9 mouse cellular contexts compared by ENCODE assay signal in genomic region chr14:55782361-55782960, GRCm38 (mm10). TPM values are rescaled to one million over a fixed set of nuclear protein-coding genes. Genes with fewer than 3 reads are reported as not detected.
DNase-seq lines count a peak whose midpoint lies in the region; ATAC-seq and TF ChIP-seq lines count a peak whose summit lies in the region.
"Had no signal": no experiment of that assay in that cellular context is flagged by ENCODE, and none has a peak within 500 bp of the region (broad histone marks: within the 10 kb centered on the region; RNA-seq: fewer than 3 reads in every experiment).

No protein-coding gene starts in this region.

- TF ChIP-seq CTCF in cerebellum, adult 2 months (IDR thresholded peaks at IDR 0.05; ENCODE audit: borderline replicate concordance, insufficient read depth, low read depth, low read length) = no peak

- H3K36me3 ChIP-seq in limb, embryonic 14.5 days (ENCODE audit: control insufficient read depth, insufficient read depth, low read length) = peaks cover 14% of the 10 kb centered on the region; the same call in 1 of the 2 replicates
- no peaks in the 10 kb centered on the region for H3K36me3 ChIP-seq in stomach, embryonic 14.5 days (ENCODE audit: control insufficient read depth, insufficient read depth, low read length)

- TF ChIP-seq POLR2A in cerebellum, adult 2 months (IDR thresholded peaks at IDR 0.05; ENCODE audit: borderline replicate concordance, insufficient read depth, low read length) = no peak
- no peak for TF ChIP-seq POLR2A in limb, embryonic 14.5 days (IDR thresholded peaks at IDR 0.05; ENCODE audit: borderline replicate concordance, extremely low read depth, insufficient read depth, insufficient read length)

- H3K9me3 ChIP-seq in limb, embryonic 14.5 days (ENCODE audit: control insufficient read depth, low read length) = no peaks in the 10 kb centered on the region
- H3K9me3 ChIP-seq in stomach, embryonic 14.5 days (ENCODE audit: control insufficient read depth, low read depth, low read length) = no peaks in the 10 kb centered on the region

- ATAC-seq in limb, embryonic 14.5 days (ENCODE audit: low FRiP score, low read depth) = no peak
- no peak for ATAC-seq in stomach, embryonic 14.5 days (ENCODE audit: insufficient number of reproducible peaks, insufficient read depth, low FRiP score, low read depth)
- no peak for ATAC-seq in megakaryocyte, adult 5-6 weeks (ENCODE audit: poor library complexity, severe bottlenecking)

- WGBS in cerebellum, adult 2 months = 62% methylated on average over 9 of the region's 9 CpGs
- WGBS in limb, embryonic 14.5 days = 37% methylated on average over 9 of the region's 9 CpGs
- 59% methylated on average over 9 of the region's 9 CpGs for WGBS in stomach, embryonic 14.5 days

- peak overlapping the region; percentile 45 for H3K9ac ChIP-seq in limb, embryonic 14.5 days (ENCODE audit: low read depth, low read length, severe bottlenecking)
- no peak overlapping the region for H3K9ac ChIP-seq in stomach, embryonic 14.5 days (replicated peaks; ENCODE audit: low read depth, low read length)

- H3K4me3 ChIP-seq in cerebellum, adult 2 months (replicated peaks; ENCODE audit: insufficient read depth, low read depth, low read length) = no peak overlapping the region
- peak overlapping the region; percentile 49 for H3K4me3 ChIP-seq in limb, embryonic 14.5 days (replicated peaks; ENCODE audit: low read length)
- H3K4me3 ChIP-seq in stomach, embryonic 14.5 days (ENCODE audit: low read depth, low read length) = peak overlapping the region; percentile 40; the same call in 1 of the 2 replicates

- intact Hi-C loops in left cerebral cortex, postnatal 25 days (cut with DNase I) = no loop called here

- H3K27me3 ChIP-seq in cerebellum, adult 2 months (ENCODE audit: control insufficient read depth, insufficient read depth, low read length) = no peaks in the 10 kb centered on the region; the same call in 1 of the 2 replicates
- H3K27me3 ChIP-seq in limb, embryonic 14.5 days (ENCODE audit: control insufficient read depth, insufficient read depth, low read length) = peaks cover 12% of the 10 kb centered on the region; the same call in 1 of the 2 replicates
- H3K27me3 ChIP-seq in stomach, embryonic 14.5 days (ENCODE audit: control insufficient read depth, insufficient read depth, low read length) = no peaks in the 10 kb centered on the region; the same call in 1 of the 2 replicates

- peak overlapping the region; percentile 81 for H3K4me2 ChIP-seq in limb, embryonic 14.5 days (replicated peaks; ENCODE audit: low read depth, low read length, severe bottlenecking)
- H3K4me2 ChIP-seq in stomach, embryonic 14.5 days (replicated peaks; ENCODE audit: low read depth, low read length) = peak overlapping the region; percentile 78

- no peaks in the 10 kb centered on the region for H3K4me1 ChIP-seq in cerebellum, adult 2 months (ENCODE audit: control insufficient read depth, insufficient read depth, low read length)
- H3K4me1 ChIP-seq in limb, embryonic 14.5 days (ENCODE audit: control insufficient read depth, insufficient read depth, low read length) = peaks cover 19% of the 10 kb centered on the region
- H3K4me1 ChIP-seq in stomach, embryonic 14.5 days (ENCODE audit: control insufficient read depth, insufficient read depth, low read length) = peaks cover 17% of the 10 kb centered on the region

- no peak overlapping the region for H3K27ac ChIP-seq in cerebellum, adult 2 months (ENCODE audit: insufficient read depth, low read length)
- peak overlapping the region; percentile 65 for H3K27ac ChIP-seq in limb, embryonic 14.5 days (replicated peaks; ENCODE audit: low read depth, low read length)
- peak overlapping the region; percentile 27; the same call in 1 of the 2 replicates for H3K27ac ChIP-seq in stomach, embryonic 14.5 days (ENCODE audit: low read length)

- peak; percentile 0 to 4 for DNase-seq in cerebellum, adult 2 months
- no peak for DNase-seq in cerebellum, postnatal 14 days
- peak; percentile 1 to 2 for DNase-seq in thymus, postnatal 10 days (ENCODE audit: low spot score in 2 of 2)
- no peak for DNase-seq in thymus, postnatal 36 days
- DNase-seq in limb, embryonic 14.5 days (ENCODE audit: low spot score) = no peak
- DNase-seq in left cerebral cortex, postnatal 25 days (ENCODE audit: low spot score in 2 of 2) = no peak

RNA-seq across cellular contexts. Expression of gene Adcy4, which starts 1.4 kb away (rescaled TPM):
- 4.0 and 4.1 TPM in 2 replicates for polyA plus RNA-seq in cerebellum, adult 2 months (2012; rRNA removed)
- 32.4 and 35.0 TPM in 2 replicates for polyA plus RNA-seq in limb, embryonic 14.5 days (2012; rRNA removed)
- 16.8 and 17.8 TPM in 2 replicates for polyA plus RNA-seq in limb, embryonic 14.5 days (2014; fragmentation: Nextera tagmentation; extraction: Ambion mirVana)
- polyA plus RNA-seq in stomach, embryonic 14.5 days (2014; fragmentation: Nextera tagmentation; extraction: Ambion mirVana) = 4.3 and 5.8 TPM in 2 replicates
- 1 to 10 TPM; 3.8 to 7.1 TPM for total RNA-seq in left cerebral cortex, postnatal 25 days (2021)
- not detected in 2 replicates for total RNA-seq in megakaryocyte, adult 5-6 weeks (2015)
- total RNA-seq in megakaryocyte, adult 5-6 weeks (2017) = 0.15 TPM in 1 of 2 replicates, not detected in the other

RNA-seq across cellular contexts. Expression of gene Ripk3, which starts 6.2 kb away (rescaled TPM):
- polyA plus RNA-seq in cerebellum, adult 2 months (2012; rRNA removed) = 0.39 and 0.60 TPM in 2 replicates
- polyA plus RNA-seq in limb, embryonic 14.5 days (2012; rRNA removed) = 35.9 and 41.4 TPM in 2 replicates
- polyA plus RNA-seq in limb, embryonic 14.5 days (2014; fragmentation: Nextera tagmentation; extraction: Ambion mirVana) = 30.5 and 37.6 TPM in 2 replicates
- polyA plus RNA-seq in stomach, embryonic 14.5 days (2014; fragmentation: Nextera tagmentation; extraction: Ambion mirVana) = 25.3 and 32.3 TPM in 2 replicates
- under 1 TPM in 1 of 2 experiments, not detected in 1; 0.96 TPM for total RNA-seq in left cerebral cortex, postnatal 25 days (2021)
- 79.0 and 82.5 TPM in 2 replicates for total RNA-seq in megakaryocyte, adult 5-6 weeks (2015)
- total RNA-seq in megakaryocyte, adult 5-6 weeks (2017) = 24.2 and 30.0 TPM in 2 replicates

RNA-seq across cellular contexts. Expression of gene Ltb4r1, which starts 16.7 kb away (rescaled TPM):
- 0.33 and 0.36 TPM in 2 replicates for polyA plus RNA-seq in cerebellum, adult 2 months (2012; rRNA removed)
- polyA plus RNA-seq in limb, embryonic 14.5 days (2012; rRNA removed) = 1.1 and 1.2 TPM in 2 replicates
- 0.33 and 0.78 TPM in 2 replicates for polyA plus RNA-seq in limb, embryonic 14.5 days (2014; fragmentation: Nextera tagmentation; extraction: Ambion mirVana)
- 0.42 and 0.88 TPM in 2 replicates for polyA plus RNA-seq in stomach, embryonic 14.5 days (2014; fragmentation: Nextera tagmentation; extraction: Ambion mirVana)
- total RNA-seq in left cerebral cortex, postnatal 25 days (2021) = under 1 TPM; 0.25 to 0.39 TPM
- total RNA-seq in megakaryocyte, adult 5-6 weeks (2015) = 41.4 and 46.4 TPM in 2 replicates
- total RNA-seq in megakaryocyte, adult 5-6 weeks (2017) = 57.4 and 68.0 TPM in 2 replicates

RNA-seq across cellular contexts. Expression of gene Ltb4r2, which starts 21.2 kb away (rescaled TPM):
- polyA plus RNA-seq in cerebellum, adult 2 months (2012; rRNA removed) = 0.07 and 0.08 TPM in 2 replicates
- polyA plus RNA-seq in limb, embryonic 14.5 days (2012; rRNA removed) = 0.44 and 0.65 TPM in 2 replicates
- 0.61 and 0.74 TPM in 2 replicates for polyA plus RNA-seq in limb, embryonic 14.5 days (2014; fragmentation: Nextera tagmentation; extraction: Ambion mirVana)
- 0.13 and 0.52 TPM in 2 replicates for polyA plus RNA-seq in stomach, embryonic 14.5 days (2014; fragmentation: Nextera tagmentation; extraction: Ambion mirVana)
- under 1 TPM; 0.25 to 0.32 TPM for total RNA-seq in left cerebral cortex, postnatal 25 days (2021)
- 0.16 and 0.21 TPM in 2 replicates for total RNA-seq in megakaryocyte, adult 5-6 weeks (2015)
- 0.33 and 0.53 TPM in 2 replicates for total RNA-seq in megakaryocyte, adult 5-6 weeks (2017)

RNA-seq across cellular contexts. Expression of gene Cideb, which starts 24.2 kb away (rescaled TPM):
- polyA plus RNA-seq in cerebellum, adult 2 months (2012; rRNA removed) = 10.5 and 15.2 TPM in 2 replicates
- polyA plus RNA-seq in limb, embryonic 14.5 days (2012; rRNA removed) = 2.1 and 2.6 TPM in 2 replicates
- 0.41 and 0.46 TPM in 2 replicates for polyA plus RNA-seq in limb, embryonic 14.5 days (2014; fragmentation: Nextera tagmentation; extraction: Ambion mirVana)
- 2.3 and 2.6 TPM in 2 replicates for polyA plus RNA-seq in stomach, embryonic 14.5 days (2014; fragmentation: Nextera tagmentation; extraction: Ambion mirVana)
- total RNA-seq in left cerebral cortex, postnatal 25 days (2021) = 1 to 10 TPM; 1.6 to 2.3 TPM
- total RNA-seq in megakaryocyte, adult 5-6 weeks (2015) = 0.27 and 1.5 TPM in 2 replicates
- total RNA-seq in megakaryocyte, adult 5-6 weeks (2017) = 0.22 TPM in 1 of 2 replicates, not detected in the other
- total RNA-seq: hematopoietic stem cell, adult 5-6 weeks had no signal

Comparison
In these comparisons a context has a peak if more than half of its experiments do, and no peak if none do; other contexts are left out.
1. DNase-seq: peak in cerebellum, adult 2 months (2 of 2) and thymus, postnatal 10 days (2 of 2); none in cerebellum, postnatal 14 days (0 of 2), thymus, postnatal 36 days (0 of 2), limb, embryonic 14.5 days (single experiment) and left cerebral cortex, postnatal 25 days (0 of 2).
2. RNA of gene Ripk3, which starts 6.2 kb away (polyA plus RNA-seq): 30.5 to 41.4 TPM in limb, embryonic 14.5 days and 25.3 to 32.3 TPM in stomach, embryonic 14.5 days; 0.39 to 0.60 TPM in cerebellum, adult 2 months; every median in the first group is over 10 times any median in the second.